Mouse (Mus musculus) spleen, adult 2 months (tissue): Measurements from ENCODE around the gene Tspan17.

Experiments
- CTCF ChIP-seq: fragments of 200-500 bp; IDR thresholded peaks from 2 replicates; pipeline ENCODE4 v1.5.1; 2011; ENCODE audit warnings: mild to moderate bottlenecking, inconsistent platforms; ENCODE audit not compliant: insufficient read depth, insufficient read length, insufficient replicate concordance; ENCODE audit errors: extremely low read depth
- POLR2A ChIP-seq: fragments of 200-500 bp; IDR thresholded peaks from 2 replicates; pipeline ENCODE4 v1.6.1; 2011; ENCODE audit warnings: low read depth, low read length, inconsistent platforms

- no peak for TF ChIP-seq CTCF
- TF ChIP-seq POLR2A = no peak
Observed at GRCm38 (mm10) chr13:54756156-54756712, 32.9 kb upstream of the Tspan17 start.
